Mouse (Mus musculus) forebrain, postnatal 0 days (tissue): ENCODE data around the gene Optn. TPM values are rescaled to one million over a fixed set of nuclear protein-coding genes. Genes with fewer than 3 reads are reported as not detected.
"Not testable (repeated sequence)": the region's sequence is repeated elsewhere in the genome, so short reads cannot be mapped to it uniquely, and the experiment has no call there.

Experiments
- ATAC-seq: fragments of 200-750 bp; cut with Nextera tagmentation; 2 replicates; pipeline ENCODE4 v1.8.0; 2017; ENCODE audit warnings: mild to moderate bottlenecking, moderate library complexity
- DNase-seq: peaks from one replicate; pipeline ENCODE4 v3.0.0-alpha.2; 2015
- H3K27ac ChIP-seq: fragments of 300-500 bp; sonication (generic); 2 replicates; pipeline ENCODE4 v1.5.1; 2014; ENCODE audit warnings: low read depth, mild to moderate bottlenecking, antibody characterized with exemption, low read length, moderate library complexity, mixed read lengths
- H3K27me3 ChIP-seq: fragments of 300-500 bp; sonication (generic); 2 replicates; pipeline ENCODE4 v1.6.1; 2014; ENCODE audit warnings: mild to moderate bottlenecking, low read length, mixed read lengths; ENCODE audit not compliant: insufficient read depth
- H3K36me3 ChIP-seq: fragments of 300-500 bp; sonication (generic); 2 replicates; pipeline ENCODE4 v1.6.1; 2014; ENCODE audit warnings: mild to moderate bottlenecking, moderate library complexity; ENCODE audit not compliant: insufficient read depth
- H3K4me1 ChIP-seq: fragments of 300-500 bp; sonication (generic); 2 replicates; pipeline ENCODE4 v1.6.1; 2014; ENCODE audit warnings: antibody characterized with exemption; ENCODE audit not compliant: insufficient read depth
- H3K4me2 ChIP-seq: fragments of 300-500 bp; sonication (generic); 2 replicates; pipeline ENCODE4 v1.6.1; 2014; ENCODE audit warnings: low read depth, mild to moderate bottlenecking, moderate library complexity
- H3K4me3 ChIP-seq: fragments of 300-500 bp; sonication (generic); 2 replicates; pipeline ENCODE4 v1.5.1; 2014; ENCODE audit warnings: low read depth, low read length, mixed read lengths
- H3K9ac ChIP-seq: fragments of 300-500 bp; sonication (generic); 2 replicates; pipeline ENCODE4 v1.6.1; 2014; ENCODE audit warnings: mild to moderate bottlenecking
- H3K9me3 ChIP-seq: fragments of 300-500 bp; sonication (generic); 2 replicates; pipeline ENCODE4 v1.6.1; 2016; ENCODE audit warnings: low read length
- CTCF ChIP-seq: sonication (generic); IDR thresholded peaks from 2 replicates; pipeline ENCODE4 v1.5.1; 2016; ENCODE audit warnings: antibody characterized with exemption, control low read depth, low read depth
- WGBS: fragments of 180-500 bp; shearing (Covaris S2); extraction: QIAGEN DNeasy Blood & Tissue Kit; methylation state at CpG from one replicate; pipeline ENCODE4 v1.1.7; 2014; 5-methylcytosine and 5-hydroxymethylcytosine counted together
- polyA plus RNA-seq: library from polyadenylated mRNA; unstranded; fragments of >200 nt; fragmentation: Nextera tagmentation; extraction: Ambion mirVana; gene quantifications from 2 replicates; pipeline ENCODE4 v1.2.1, GENCODE M21; 2015
- total RNA-seq: library from RNA; depleted of rRNA; stranded (reverse); fragments of >200 nt; gene quantifications from 2 replicates; pipeline ENCODE4 v1.2.3, GENCODE M21; 2014

Gene Optn
- total and polyA plus RNA-seq, 2 experiments from 2014 or later, result 16.7 to 25.1 TPM

DNA sequence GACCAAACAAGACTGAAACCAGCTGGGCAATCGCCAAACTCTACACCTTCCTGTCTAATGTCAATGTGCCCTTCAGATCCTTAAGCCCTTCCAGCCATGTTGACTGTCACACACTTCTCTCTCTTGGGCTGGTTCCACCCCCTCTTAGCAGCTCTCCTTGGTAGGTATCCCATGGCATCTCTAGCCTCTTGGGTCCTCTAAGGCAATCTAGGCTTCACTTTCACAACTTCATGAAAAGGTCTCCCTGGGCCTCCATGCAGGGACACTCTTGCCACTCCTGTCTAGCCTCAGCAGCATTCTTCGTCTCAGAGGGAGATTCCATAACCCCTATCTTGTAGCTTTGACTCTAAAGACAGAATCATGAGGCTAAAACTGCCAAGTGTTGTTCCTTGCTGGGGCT, 13.6 kb upstream of the Optn start:
- Histone ChIP-seq H3K4me1 (no peaks in the 10 kb centered on the region), H3K4me2 (no peak overlapping the region), H3K27me3 (no peaks in the 10 kb centered on the region), H3K27ac (no peak overlapping the region), H3K4me3 (no peak overlapping the region), H3K9me3 (no peaks in the 10 kb centered on the region), H3K36me3 (no peaks in the 10 kb centered on the region), H3K9ac (no peak overlapping the region)
- ATAC-seq (no peak), DNase-seq (no peak)
- WGBS, result 90% methylated on average over 2 of the region's 2 CpGs
- no peak for TF ChIP-seq CTCF

DNA sequence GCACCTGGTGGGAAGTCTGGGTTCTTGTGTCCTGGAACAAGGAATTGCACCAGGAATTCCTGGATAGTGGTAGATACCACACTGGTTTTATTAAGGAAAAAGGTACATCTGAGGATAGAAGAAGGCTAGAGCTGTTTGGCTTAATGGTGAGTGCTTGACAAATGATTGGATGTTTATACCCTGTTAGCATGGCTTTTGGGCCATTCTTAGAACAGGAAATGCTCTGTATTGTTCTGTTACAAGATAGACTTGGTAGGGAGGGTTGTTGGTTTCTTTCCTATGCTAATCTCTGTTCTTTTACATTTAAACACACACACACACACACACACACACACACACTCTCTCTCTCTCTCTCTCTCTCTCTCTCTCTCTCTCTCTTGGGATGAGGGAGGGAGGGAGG, 12.0 kb upstream of the Optn start:
- Histone ChIP-seq H3K4me2 (no peak overlapping the region), H3K36me3 (no peaks in the 10 kb centered on the region), H3K4me3 (no peak overlapping the region), H3K9me3 (no peaks in the 10 kb centered on the region), H3K4me1 (no peaks in the 10 kb centered on the region), H3K27me3 (no peaks in the 10 kb centered on the region), H3K27ac (no peak overlapping the region), H3K9ac (no peak overlapping the region)
- DNase-seq, result no peak
- ATAC-seq, result no peak
- TF ChIP-seq CTCF, result no peak

DNA sequence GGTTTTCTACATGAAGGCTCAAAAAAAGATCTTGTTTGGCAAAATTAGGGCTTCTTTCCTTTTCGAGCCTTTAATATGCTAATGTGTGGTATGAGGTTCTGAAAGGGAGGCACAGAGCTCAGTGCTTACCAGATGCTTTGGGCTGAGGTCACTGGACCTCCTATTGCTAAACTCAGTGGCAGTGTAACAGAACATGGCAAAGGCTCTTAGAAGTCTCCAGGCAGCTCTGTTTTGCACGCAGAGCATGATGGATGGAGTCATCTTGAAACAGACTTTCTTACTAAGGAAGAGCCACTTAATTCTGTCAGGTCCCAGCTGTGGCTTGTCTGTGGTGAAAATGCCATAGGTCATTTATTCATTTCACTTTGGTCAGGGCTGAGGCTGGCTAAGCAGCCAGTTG, 11.6 kb upstream of the Optn start:
- H3K9me3 ChIP-seq, result no peaks in the 10 kb centered on the region
- 47% methylated on average over 2 of the region's 2 CpGs for WGBS
- H3K4me1 ChIP-seq, result no peaks in the 10 kb centered on the region
- no peak overlapping the region for H3K9ac ChIP-seq
- H3K36me3 ChIP-seq, result no peaks in the 10 kb centered on the region
- no peak overlapping the region for H3K4me3 ChIP-seq
- H3K27me3 ChIP-seq, result no peaks in the 10 kb centered on the region
- DNase-seq (no peak), ATAC-seq (no peak)
- no peak overlapping the region for H3K27ac ChIP-seq
- H3K4me2 ChIP-seq, result no peak overlapping the region
- no peak for TF ChIP-seq CTCF

DNA sequence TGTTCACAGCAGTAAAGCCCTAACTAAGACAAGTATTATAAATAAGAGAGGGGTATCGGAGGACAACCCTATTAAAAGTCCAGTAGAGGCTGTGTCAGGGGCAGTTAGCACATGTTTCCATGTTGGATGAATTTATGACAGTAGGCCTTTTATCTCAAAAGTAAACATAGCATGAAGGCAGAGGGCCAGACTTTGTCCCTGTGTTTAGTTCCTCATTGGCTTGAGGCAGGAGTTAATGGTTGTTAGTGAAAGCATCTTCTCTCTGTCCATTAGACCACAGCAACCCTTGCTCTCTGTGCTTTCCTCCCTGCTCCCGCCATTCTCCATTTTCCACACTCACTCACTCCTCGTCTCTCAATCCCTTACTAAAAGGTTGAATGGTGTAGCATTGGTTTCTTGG, 9.9 kb upstream of the Optn start:
- Histone ChIP-seq H3K9me3 (no peaks in the 10 kb centered on the region), H3K27me3 (no peaks in the 10 kb centered on the region), H3K27ac (no peak overlapping the region), H3K4me1 (no peaks in the 10 kb centered on the region), H3K4me3 (no peak overlapping the region), H3K36me3 (no peaks in the 10 kb centered on the region), H3K9ac (no peak overlapping the region), H3K4me2 (no peak overlapping the region)
- WGBS, result 94% methylated on average over 3 of the region's 3 CpGs
- no peak for TF ChIP-seq CTCF
- no peak for ATAC-seq
- no peak for DNase-seq

DNA sequence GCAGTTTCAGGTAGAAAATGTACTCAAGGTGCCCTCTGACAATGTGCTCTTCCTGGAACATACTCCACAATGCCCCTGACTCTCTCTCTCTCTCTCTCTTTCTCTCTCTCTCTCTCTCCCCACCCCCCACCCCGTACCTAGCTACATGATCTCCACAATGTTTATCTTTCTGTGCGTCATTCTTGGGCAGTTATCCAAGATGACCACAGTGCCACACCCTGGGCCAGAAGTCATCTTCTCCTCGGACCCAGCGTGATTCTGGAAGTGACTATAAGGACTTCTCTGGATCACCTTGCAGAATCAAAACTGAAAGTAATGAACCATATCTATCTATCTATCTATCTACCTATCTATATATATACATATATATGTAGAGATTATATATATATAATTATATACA, 4.1 kb upstream of the Optn start:
- ATAC-seq (no peak), DNase-seq (no peak)
- no peak for TF ChIP-seq CTCF
- Histone ChIP-seq H3K4me1 (peaks cover 2% of the 10 kb centered on the region; the same call in 1 of the 2 replicates), H3K9ac (no peak overlapping the region), H3K4me2 (no peak overlapping the region), H3K36me3 (no peaks in the 10 kb centered on the region), H3K27ac (no peak overlapping the region), H3K27me3 (no peaks in the 10 kb centered on the region), H3K9me3 (no peaks in the 10 kb centered on the region), H3K4me3 (no peak overlapping the region)
- WGBS, result 85% methylated on average over 4 of the region's 4 CpGs

DNA sequence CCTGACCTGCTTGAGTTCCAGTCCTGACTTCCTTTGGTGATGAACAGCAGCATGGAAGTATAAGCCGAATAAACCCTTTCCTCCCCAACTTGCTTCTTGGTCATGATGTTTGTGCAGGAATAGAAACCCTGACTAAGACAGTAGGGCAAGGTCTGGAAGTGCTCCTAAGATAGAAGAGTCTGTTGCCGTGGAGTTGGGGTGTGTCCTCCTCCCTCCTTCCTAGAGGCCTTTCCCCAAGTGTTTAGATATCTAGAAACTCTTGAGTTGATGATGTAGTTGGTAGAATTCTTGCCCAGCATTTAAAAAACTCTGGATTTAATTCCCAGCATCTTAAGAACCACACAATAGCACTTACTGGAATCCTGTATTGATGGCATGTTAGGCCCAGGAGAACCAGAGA, 3.4 kb upstream of the Optn start:
- not testable (repeated sequence) for H3K9ac ChIP-seq, H3K4me1 ChIP-seq, H3K4me2 ChIP-seq, DNase-seq, H3K27me3 ChIP-seq, H3K9me3 ChIP-seq, H3K27ac ChIP-seq, H3K36me3 ChIP-seq, H3K4me3 ChIP-seq, ATAC-seq
- WGBS, result 90% methylated on average over 2 of the region's 2 CpGs

DNA sequence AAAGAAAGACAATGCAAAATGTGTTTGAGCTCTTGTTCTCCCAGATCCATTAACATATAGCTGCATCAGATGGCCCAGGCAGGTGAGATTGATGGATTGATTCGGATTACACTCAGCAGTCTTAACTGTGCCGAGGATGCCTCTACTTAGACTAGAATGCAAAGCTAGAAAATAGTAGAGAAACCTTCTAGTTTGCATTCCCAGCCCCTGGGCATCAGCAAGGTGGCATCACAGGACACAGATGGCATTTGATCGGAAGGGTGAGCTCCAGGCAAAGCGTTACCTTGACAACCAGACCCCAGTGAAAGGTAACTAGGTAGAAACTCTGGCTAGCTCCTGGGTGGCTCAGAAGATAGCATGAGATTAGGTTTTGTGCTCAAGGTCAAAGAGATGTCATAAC, 396 bp upstream of the Optn start:
- no peaks in the 10 kb centered on the region for H3K9me3 ChIP-seq
- no peak for DNase-seq
- H3K27me3 ChIP-seq, result no peaks in the 10 kb centered on the region
- ATAC-seq, result peak; percentile 62
- no peaks in the 10 kb centered on the region for H3K36me3 ChIP-seq
- peak overlapping the region; percentile 68 for H3K4me3 ChIP-seq
- peak overlapping the region; percentile 75 for H3K9ac ChIP-seq
- H3K4me2 ChIP-seq, result peak overlapping the region; percentile 91
- H3K27ac ChIP-seq, result no peak overlapping the region
- WGBS, result 29% methylated on average over 4 of the region's 4 CpGs
- no peak for TF ChIP-seq CTCF
- peaks cover 4% of the 10 kb centered on the region; the same call in 1 of the 2 replicates for H3K4me1 ChIP-seq
